Mouse (Mus musculus) cerebellum, adult 2 months (tissue): ENCODE measurements at regions not wholly inside any gene's neighbourhood (a gene's known extent, or its start where the extent isn't known, plus 50 kb on each side); places are given as distances from the start of the nearest gene placed in this dataset.

Source experiments
- DNase-seq, 2 experiments: peaks; one replicate each; pipeline ENCODE4 v3.0.0; 2021
- H3K27ac ChIP-seq: fragments of 200-500 bp; 2 replicates; pipeline ENCODE4 v1.5.1; 2012; ENCODE audit warnings: low read length, control low read depth, inconsistent platforms; ENCODE audit not compliant: insufficient read depth
- H3K27me3 ChIP-seq: fragments of 200-500 bp; 2 replicates; pipeline ENCODE4 v1.6.1; 2012; ENCODE audit warnings: inconsistent platforms, mild to moderate bottlenecking, low read length, moderate library complexity; ENCODE audit not compliant: control insufficient read depth, insufficient read depth
- H3K4me1 ChIP-seq: fragments of 200-500 bp; 2 replicates; pipeline ENCODE4 v1.6.1; 2011; ENCODE audit warnings: low read length; ENCODE audit not compliant: control insufficient read depth, insufficient read depth
- H3K4me3 ChIP-seq: fragments of 200-500 bp; replicated peaks from 2 replicates; pipeline ENCODE3; 2011; ENCODE audit warnings: mild to moderate bottlenecking, low read depth, low read length, control low read depth; ENCODE audit not compliant: insufficient read depth
- CTCF ChIP-seq: fragments of 200-500 bp; IDR thresholded peaks from 2 replicates; pipeline ENCODE4 v1.5.1; 2011; ENCODE audit warnings: low read depth, mild to moderate bottlenecking, control low read depth, low read length, moderate library complexity, borderline replicate concordance; ENCODE audit not compliant: insufficient read depth
- POLR2A ChIP-seq: fragments of 200-500 bp; IDR thresholded peaks from 2 replicates; pipeline ENCODE4 v1.6.1; 2011; ENCODE audit warnings: low read length, control low read depth, borderline replicate concordance; ENCODE audit not compliant: insufficient read depth
- WGBS: fragments of 180-500 bp; shearing (Covaris S2); methylation state at CpG from one replicate; pipeline ENCODE4 v1.1.7; 2018; 5-methylcytosine and 5-hydroxymethylcytosine counted together

DNA sequence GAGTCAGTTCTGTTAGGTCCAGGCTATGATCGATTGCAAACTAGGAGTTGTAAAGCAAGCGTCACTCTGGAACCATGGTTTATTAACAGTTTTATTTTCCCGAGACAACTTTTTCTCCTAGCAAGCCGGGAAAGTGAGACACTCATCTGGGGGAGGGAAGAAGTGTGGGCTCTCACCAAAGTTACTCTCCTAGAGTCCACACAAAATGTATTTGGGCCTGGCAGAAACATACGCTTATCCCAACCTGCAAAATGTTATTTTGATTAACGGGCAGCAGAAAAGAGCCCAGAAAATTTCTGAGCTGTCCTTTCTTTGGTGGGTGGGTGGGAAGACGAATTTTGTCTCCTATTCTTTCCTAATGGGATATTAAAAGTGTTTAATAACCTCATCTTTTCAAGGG lies 218.4 kb upstream of the Pkn2 start:
- 84% methylated on average over 7 of the region's 7 CpGs for WGBS
- Histone ChIP-seq H3K4me1 (no peaks in the 10 kb centered on the region), H3K27ac (no peak overlapping the region), H3K4me3 (no peak overlapping the region), H3K27me3 (no peaks in the 10 kb centered on the region; the same call in 1 of the 2 replicates)
- no peak for DNase-seq
- TF ChIP-seq CTCF = no peak
- no peak for TF ChIP-seq POLR2A

DNA sequence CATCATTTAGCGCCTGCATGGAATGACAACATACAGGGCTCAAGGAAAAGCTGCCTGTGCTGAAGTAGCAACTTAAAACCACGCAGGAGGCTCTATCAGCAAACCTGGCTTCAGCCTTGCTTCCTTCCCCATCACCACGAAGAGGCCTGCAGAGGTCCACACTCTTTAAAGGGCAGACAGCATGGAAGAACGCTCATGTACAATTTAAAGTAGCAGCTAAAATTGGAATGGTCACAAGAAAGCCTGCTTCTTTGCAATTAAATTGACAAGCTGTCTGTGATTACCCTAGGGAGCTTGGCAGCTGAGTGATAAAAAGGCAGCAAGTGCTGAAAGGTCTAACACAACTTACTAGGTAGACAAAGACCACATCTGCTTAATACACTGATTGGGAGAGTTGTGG lies 210.4 kb upstream of the Pkn2 start:
- 46% methylated on average over 4 of the region's 4 CpGs for WGBS

DNA sequence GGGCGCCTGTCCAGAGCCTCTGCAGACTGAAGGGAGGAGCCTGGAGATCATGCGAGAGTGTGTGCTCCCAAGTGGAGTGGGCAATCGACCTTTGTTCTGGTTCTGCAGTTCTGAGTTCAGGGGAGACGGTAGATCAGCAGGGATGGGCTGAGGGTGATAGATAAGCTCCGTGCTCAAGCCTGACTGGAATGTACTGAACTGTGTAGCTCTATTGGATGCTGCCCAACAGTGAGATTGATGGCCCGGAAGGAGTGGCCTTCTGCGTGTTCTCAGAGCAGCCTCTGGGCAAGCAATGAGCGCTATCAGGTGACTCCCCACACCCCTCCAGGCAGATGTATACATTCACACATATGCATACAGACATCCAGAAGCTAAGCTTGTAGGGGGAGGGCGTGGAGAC lies 209.1 kb upstream of the Pkn2 start:
- DNase-seq = no peak
- TF ChIP-seq CTCF (no peak), POLR2A (no peak)
- Histone ChIP-seq H3K27ac (no peak overlapping the region), H3K4me1 (no peaks in the 10 kb centered on the region), H3K4me3 (no peak overlapping the region), H3K27me3 (no peaks in the 10 kb centered on the region)
- WGBS = 39% methylated on average over 9 of the region's 9 CpGs

More for the DNA sequence above, 210.4 kb upstream of the Pkn2 start:
- H3K27ac ChIP-seq = no peak overlapping the region
- no peak overlapping the region for H3K4me3 ChIP-seq
- TF ChIP-seq CTCF (no peak), POLR2A (no peak)
- DNase-seq = no peak
- H3K27me3 ChIP-seq = no peaks in the 10 kb centered on the region
- H3K4me1 ChIP-seq = no peaks in the 10 kb centered on the region

DNA sequence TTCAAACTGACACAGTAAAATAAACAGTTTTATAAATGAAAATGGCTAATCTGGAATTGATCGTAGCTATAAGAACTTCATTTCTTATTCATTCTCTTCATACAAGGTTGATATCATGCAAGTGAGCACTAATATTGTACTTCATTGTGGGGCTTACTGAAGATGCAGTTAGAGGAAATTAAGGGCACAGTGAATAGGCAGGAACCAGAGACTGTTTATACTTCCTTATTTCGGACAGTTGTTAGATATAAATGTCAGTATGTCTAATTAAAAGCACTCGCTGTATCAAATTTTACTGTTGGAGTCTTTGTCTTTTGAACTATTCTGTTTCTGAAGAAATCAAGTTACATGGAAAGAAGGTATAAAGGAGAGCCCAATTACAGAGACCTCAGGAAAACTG lies 208.5 kb upstream of the Pkn2 start:
- 96% methylated on average over 3 of the region's 3 CpGs for WGBS
- DNase-seq = no peak
- Histone ChIP-seq H3K27ac (no peak overlapping the region), H3K4me3 (no peak overlapping the region), H3K27me3 (no peaks in the 10 kb centered on the region), H3K4me1 (no peaks in the 10 kb centered on the region)
- TF ChIP-seq POLR2A (no peak), CTCF (no peak)

DNA sequence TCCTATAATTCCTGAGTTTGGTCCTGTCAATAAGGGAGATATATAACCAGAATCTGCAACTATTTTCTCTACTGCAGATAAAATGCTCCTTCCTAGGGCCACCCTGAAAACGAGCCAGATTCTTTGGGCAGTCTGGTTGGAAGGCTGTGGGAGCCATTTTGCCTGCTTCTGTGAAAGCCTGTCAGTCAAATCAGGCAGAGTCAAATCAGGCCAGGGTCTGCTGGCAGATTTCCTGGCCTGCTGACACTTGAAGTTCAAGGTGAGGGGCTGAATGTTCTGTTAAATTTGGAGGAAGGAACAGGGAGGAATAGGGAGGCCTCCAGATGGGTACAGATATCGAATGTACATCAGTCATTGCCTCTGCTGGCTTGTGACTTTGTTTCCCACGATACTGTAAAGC lies 206.0 kb upstream of the Pkn2 start:
- 49% methylated on average over 3 of the region's 3 CpGs for WGBS
- TF ChIP-seq POLR2A (no peak), CTCF (no peak)
- H3K4me1 ChIP-seq = no peaks in the 10 kb centered on the region
- no peaks in the 10 kb centered on the region for H3K27me3 ChIP-seq
- no peak overlapping the region for H3K4me3 ChIP-seq
- no peak overlapping the region for H3K27ac ChIP-seq
- DNase-seq = no peak

DNA sequence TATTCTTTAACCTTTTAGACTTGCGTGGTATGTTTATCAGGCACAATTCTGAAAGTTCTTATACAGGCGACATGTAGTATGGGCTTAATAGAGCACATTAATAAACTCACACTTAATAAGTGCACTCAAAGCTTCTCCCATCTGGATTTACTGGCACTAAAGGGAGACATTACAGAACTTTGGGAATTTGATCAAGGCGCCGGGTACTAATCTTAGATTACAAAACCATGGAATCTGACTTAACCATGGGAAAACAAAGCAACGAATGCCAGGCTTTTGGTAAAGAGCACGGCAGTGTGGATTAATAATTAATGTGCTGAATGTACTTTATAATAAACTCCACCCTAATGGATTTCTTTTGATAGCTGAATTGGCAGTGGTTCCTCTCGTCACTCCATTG lies 196.5 kb upstream of the Pkn2 start:
- 89% methylated on average over 7 of the region's 7 CpGs for WGBS
- no peak for DNase-seq
- Histone ChIP-seq H3K4me3 (no peak overlapping the region), H3K27me3 (no peaks in the 10 kb centered on the region), H3K27ac (no peak overlapping the region), H3K4me1 (no peaks in the 10 kb centered on the region)
- no peak for TF ChIP-seq POLR2A
- TF ChIP-seq CTCF = no peak

DNA sequence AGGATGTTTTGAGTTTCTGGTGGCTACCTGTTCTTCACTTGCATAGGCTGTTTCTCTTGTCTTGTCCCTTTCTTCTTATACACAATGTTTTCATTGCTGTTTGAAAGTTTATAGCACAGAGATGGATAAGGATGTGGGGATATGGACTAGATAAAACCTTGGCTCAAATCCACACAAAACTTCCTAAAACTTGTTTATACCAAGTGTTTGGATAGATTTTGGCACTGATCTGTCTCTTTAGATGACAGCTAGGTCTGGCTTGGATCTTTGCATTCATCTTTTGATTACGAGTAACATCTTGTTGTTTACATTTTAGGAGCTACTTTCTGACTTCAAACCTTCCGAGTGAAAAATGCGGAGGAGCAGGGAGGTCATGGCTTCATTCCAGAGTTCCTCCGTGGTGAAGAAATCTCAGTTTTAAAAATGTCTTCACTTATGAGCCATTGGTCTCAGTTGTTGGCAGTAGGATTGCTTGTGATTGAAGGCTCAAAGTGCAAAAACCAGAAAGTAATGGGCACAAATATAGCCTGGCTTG lies 190.1 kb upstream of the Pkn2 start:
- DNase-seq = no peak
- Histone ChIP-seq H3K27me3 (no peaks in the 10 kb centered on the region), H3K4me1 (no peaks in the 10 kb centered on the region), H3K27ac (no peak overlapping the region), H3K4me3 (no peak overlapping the region)
- TF ChIP-seq CTCF = no peak
- no peak for TF ChIP-seq POLR2A
- 55% methylated on average over 4 of the region's 4 CpGs for WGBS

DNA sequence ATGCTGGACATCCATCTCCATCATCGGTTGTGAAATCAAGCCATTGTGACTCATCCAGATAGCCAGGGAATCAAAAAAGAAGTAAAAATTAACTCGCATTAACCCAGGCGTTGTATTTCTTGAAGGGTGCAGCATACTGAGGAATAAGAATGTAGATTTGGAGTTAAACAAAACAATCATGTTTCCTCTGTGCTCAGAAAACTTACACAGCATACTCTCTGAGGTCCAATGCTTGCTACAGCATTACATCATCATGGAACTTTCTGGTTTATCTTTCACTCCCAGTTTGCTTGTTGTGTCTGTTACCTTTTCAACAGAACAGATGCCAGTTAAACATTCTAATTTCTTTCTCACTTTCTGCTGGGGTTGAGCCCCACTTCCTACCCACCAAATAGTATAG lies 173.1 kb upstream of the Pkn2 start:
- Histone ChIP-seq H3K4me3 (no peak overlapping the region), H3K27ac (no peak overlapping the region), H3K27me3 (no peaks in the 10 kb centered on the region), H3K4me1 (no peaks in the 10 kb centered on the region)
- WGBS = 96% methylated on average over 3 of the region's 3 CpGs
- no peak for DNase-seq
- TF ChIP-seq POLR2A = no peak
- no peak for TF ChIP-seq CTCF
